Comparison of ENCODE assay signal across 15 mouse cellular contexts in genomic region chr5:71732931-71733792, GRCm38 (mm10).
DNase-seq lines count a peak whose midpoint lies in the region; ATAC-seq lines count a peak whose summit lies in the region.
"Had no signal": no experiment of that assay in that cellular context is flagged by ENCODE, and none has a peak within 500 bp of the region (broad histone marks: within the 10 kb centered on the region; RNA-seq: fewer than 3 reads in every experiment).

No protein-coding gene starts in this region.

- H3K27ac ChIP-seq in neural tube, embryonic 13.5 days (replicated peaks) = no peak overlapping the region
- H3K27ac ChIP-seq: embryonic facial prominence, embryonic 13.5 days; heart, adult 2 months; stomach, embryonic 15.5 days had no signal

- DNase-seq in frontal cortex, postnatal 14 days (ENCODE audit: low spot score in 2 of 2) = no peak
- no peak for DNase-seq in neural tube, embryonic 10.5 days (ENCODE audit: extremely low spot score, low spot score)
- DNase-seq in layer of hippocampus, adult 8-10 months (ENCODE audit: low spot score in 2 of 2) = peak; percentile 40 to 64
- no peak for DNase-seq in gastrocnemius, adult 8-10 months (ENCODE audit: low spot score in 2 of 2)
- DNase-seq: heart, adult 2 months; heart, postnatal 10 days; kidney, postnatal 25 days; lung, adult 18-20 months; thymus, postnatal 4 days had no signal

- peaks cover 5% of the 10 kb centered on the region; the same call in 1 of the 2 replicates for H3K4me1 ChIP-seq in neural tube, embryonic 13.5 days (replicated peaks)
- H3K4me1 ChIP-seq: embryonic facial prominence, embryonic 13.5 days; stomach, embryonic 15.5 days had no signal

- no peak overlapping the region for H3K4me2 ChIP-seq in neural tube, embryonic 13.5 days
- H3K4me2 ChIP-seq: embryonic facial prominence, embryonic 13.5 days; stomach, embryonic 15.5 days had no signal

- H3K4me3 ChIP-seq in neural tube, embryonic 13.5 days = no peak overlapping the region
- H3K4me3 ChIP-seq: embryonic facial prominence, embryonic 13.5 days; heart, adult 2 months; stomach, embryonic 15.5 days had no signal

- H3K27me3 ChIP-seq in neural tube, embryonic 13.5 days = no peaks in the 10 kb centered on the region
- H3K27me3 ChIP-seq: embryonic facial prominence, embryonic 13.5 days; stomach, embryonic 15.5 days had no signal

- no peaks in the 10 kb centered on the region for H3K9me3 ChIP-seq in neural tube, embryonic 13.5 days
- H3K9me3 ChIP-seq: embryonic facial prominence, embryonic 13.5 days; stomach, embryonic 15.5 days had no signal

- ATAC-seq in frontal cortex, adult (ENCODE audit: low TSS enrichment) = peak; percentile 53
- ATAC-seq in neural tube, embryonic 13.5 days (ENCODE audit: low read depth) = peak; percentile 61; the same call in 1 of the 2 replicates
- no peak for ATAC-seq in megakaryocyte, adult 5-6 weeks (ENCODE audit: poor library complexity, severe bottlenecking)
- ATAC-seq: intestine, postnatal 0 days had no signal

- H3K36me3 ChIP-seq in neural tube, embryonic 13.5 days = no peaks in the 10 kb centered on the region
- H3K36me3 ChIP-seq: embryonic facial prominence, embryonic 13.5 days; stomach, embryonic 15.5 days had no signal

- WGBS in neural tube, embryonic 13.5 days = 37% methylated on average over 8 of the region's 8 CpGs

- H3K9ac ChIP-seq in neural tube, embryonic 13.5 days = no peak overlapping the region
- H3K9ac ChIP-seq: embryonic facial prominence, embryonic 13.5 days; stomach, embryonic 15.5 days had no signal

Comparison
In these comparisons a context has a peak if more than half of its experiments do, and no peak if none do; other contexts are left out.
1. DNase-seq: peak in layer of hippocampus, adult 8-10 months (2 of 2); none in frontal cortex, postnatal 14 days (0 of 2), neural tube, embryonic 10.5 days (single experiment) and gastrocnemius, adult 8-10 months (0 of 2).